Mouse (Mus musculus) gastrocnemius, adult 8-10 months (tissue): ENCODE results near the gene Gm43517. TPM values are rescaled to one million over a fixed set of nuclear protein-coding genes. Genes with fewer than 3 reads are reported as not detected.

Experiments used
- DNase-seq, 2 experiments: peaks; one replicate each; pipeline ENCODE4 v3.0.0; 2022; ENCODE audit warnings: low spot score in 2 of 2
- total RNA-seq, 4 experiments: library from RNA; stranded (reverse); gene quantifications; 2 replicates each; pipeline ENCODE4 v1.2.4; 2022

Gm43517 gene
- total RNA-seq, 4 experiments from 2014 or later: not detected

DNA sequence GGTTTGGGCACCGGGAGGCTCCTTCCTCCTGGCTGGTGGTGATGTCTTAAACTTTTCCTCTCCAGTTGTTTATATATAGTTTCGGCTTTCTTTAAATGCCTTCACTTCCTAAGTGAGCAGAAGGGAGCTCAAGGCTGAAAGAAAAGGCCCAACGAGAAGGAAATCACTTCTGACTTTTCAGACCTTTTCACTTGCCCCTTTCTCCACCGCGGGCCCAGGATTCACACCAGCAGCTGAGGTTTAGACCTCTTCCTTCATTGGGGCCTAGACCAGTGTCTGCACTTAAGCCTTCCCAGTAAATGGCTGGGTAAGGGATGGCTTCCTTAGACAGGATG is 16.8 kb downstream of the Gm43517 start:
- no peak for DNase-seq

DNA sequence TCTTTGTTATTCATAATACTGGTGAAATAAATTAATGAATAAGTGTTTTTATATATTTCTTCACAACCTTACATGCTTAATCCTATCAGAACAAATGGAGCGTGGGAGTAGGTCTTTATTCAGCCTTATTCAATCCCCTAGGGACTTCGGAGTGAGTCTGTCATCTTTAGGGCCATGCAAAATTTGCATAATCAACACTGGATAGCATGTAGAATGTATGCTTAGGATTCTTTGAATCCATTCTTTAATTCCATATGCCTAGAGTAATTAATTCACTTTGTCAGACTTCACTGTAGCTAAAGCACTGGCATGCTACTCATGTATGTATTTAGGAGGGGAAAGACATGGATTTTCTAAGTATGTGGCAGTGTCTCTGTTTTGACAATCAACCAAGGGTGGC is 24.9 kb downstream of the Gm43517 start:
- no peak for DNase-seq

DNA sequence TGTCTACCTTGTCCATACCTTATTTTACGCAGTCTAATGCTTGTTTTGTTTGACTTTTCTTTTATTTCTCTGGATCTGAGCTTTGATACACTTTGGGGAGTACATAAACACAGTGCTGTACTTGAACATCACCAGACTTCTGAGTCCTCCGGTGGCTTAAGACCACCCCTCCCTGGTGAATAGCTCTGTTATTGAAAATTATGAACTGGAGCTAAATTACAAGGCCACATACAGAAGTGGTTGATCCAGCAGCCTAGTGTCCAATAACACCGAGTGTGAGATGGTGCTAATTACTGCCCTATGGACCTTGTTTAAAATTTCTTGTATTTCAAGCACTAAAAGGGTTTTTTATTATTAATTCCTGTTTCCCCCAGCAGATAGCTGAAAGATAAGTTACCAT is 33.0 kb downstream of the Gm43517 start:
- DNase-seq: no peak

Other genes starting within 250 kb of the Gm43517 start
- gene Foxg1, start 2.5 kb upstream of the Gm43517 start, total RNA-seq: not detected